Mouse (Mus musculus) forebrain, embryonic 16.5 days (tissue): ENCODE measurements around the gene Gm21822. TPM values are rescaled to one million over a fixed set of nuclear protein-coding genes. Genes with fewer than 3 reads are reported as not detected.
"Not testable (repeated sequence)": the region's sequence is repeated elsewhere in the genome, so short reads cannot be mapped to it uniquely, and the experiment has no call there.

Source experiments
- ATAC-seq: fragments of 200-750 bp; cut with Nextera tagmentation; 2 replicates; pipeline ENCODE4 v1.8.0; 2017; ENCODE audit warnings: mild to moderate bottlenecking, moderate library complexity
- H3K27ac ChIP-seq: fragments of 300-500 bp; sonication (generic); 2 replicates; pipeline ENCODE4 v1.5.1; 2014; ENCODE audit warnings: low read length, control low read depth
- H3K27me3 ChIP-seq: fragments of 300-500 bp; sonication (generic); replicated peaks from 2 replicates; pipeline ENCODE4 v1.6.1; 2014; ENCODE audit warnings: low read length; ENCODE audit not compliant: control insufficient read depth, insufficient read depth
- H3K36me3 ChIP-seq: fragments of 300-500 bp; sonication (generic); 2 replicates; pipeline ENCODE4 v1.6.1; 2014; ENCODE audit not compliant: control insufficient read depth, insufficient read depth
- H3K4me1 ChIP-seq: fragments of 300-500 bp; sonication (generic); replicated peaks from 2 replicates; pipeline ENCODE4 v1.6.1; 2014; ENCODE audit warnings: low read length; ENCODE audit not compliant: control insufficient read depth, insufficient read depth
- H3K4me2 ChIP-seq: fragments of 300-500 bp; sonication (generic); 2 replicates; pipeline ENCODE4 v1.6.1; 2014; ENCODE audit warnings: mild to moderate bottlenecking, low read length, control low read depth
- H3K4me3 ChIP-seq: fragments of 300-500 bp; sonication (generic); replicated peaks from 2 replicates; pipeline ENCODE4 v1.5.1; 2014; ENCODE audit warnings: mild to moderate bottlenecking, low read length, control low read depth
- H3K9ac ChIP-seq: fragments of 300-500 bp; sonication (generic); replicated peaks from 2 replicates; pipeline ENCODE4 v1.6.1; 2014; ENCODE audit warnings: low read depth, low read length, control low read depth
- H3K9me3 ChIP-seq: fragments of 300-500 bp; sonication (generic); 2 replicates; pipeline ENCODE4 v1.6.1; 2016; ENCODE audit warnings: low read length; ENCODE audit not compliant: control insufficient read depth
- WGBS: fragments of 180-500 bp; shearing (Covaris S2); extraction: QIAGEN DNeasy Blood & Tissue Kit; methylation state at CpG from one replicate; pipeline ENCODE4 v1.1.7; 2014; 5-methylcytosine and 5-hydroxymethylcytosine counted together
- polyA plus RNA-seq: library from polyadenylated mRNA; unstranded; fragments of >200 nt; fragmentation: Nextera tagmentation; extraction: Ambion mirVana; gene quantifications from 2 replicates; pipeline ENCODE4 v1.2.1, GENCODE M21; 2015

Gm21822 gene
- polyA plus RNA-seq: not detected in 2 replicates

DNA sequence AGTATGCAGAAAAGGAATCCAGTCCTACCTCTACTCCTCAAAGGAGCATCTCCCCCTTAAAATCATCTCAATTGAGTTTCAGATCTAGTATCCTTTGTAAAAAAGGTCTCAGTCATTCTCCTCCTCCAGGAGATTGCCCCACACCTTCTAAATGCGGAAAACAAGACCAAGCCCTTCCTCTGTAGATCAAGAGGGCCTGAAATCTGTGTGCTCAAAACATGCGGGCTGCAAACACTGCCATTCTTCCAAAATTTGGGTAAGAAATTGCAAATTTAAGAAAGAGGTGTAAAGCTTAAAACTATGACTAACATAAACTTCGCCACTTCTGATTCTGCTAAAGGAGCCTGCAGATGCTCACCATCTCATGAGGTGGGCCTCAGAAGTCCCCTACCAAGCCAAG, at the start of gene Gm21822:
Gm21822 (plus strand) TSS at position 301 of the 400 bp plus-strand sequence.
- not testable (repeated sequence) for H3K27ac ChIP-seq, H3K4me2 ChIP-seq, H3K27me3 ChIP-seq, H3K9me3 ChIP-seq, H3K36me3 ChIP-seq, H3K4me1 ChIP-seq, ATAC-seq, H3K4me3 ChIP-seq, H3K9ac ChIP-seq
- no CpG with 5 or more reads among the region's 3 CpGs for WGBS
